Mouse (Mus musculus) megakaryocyte, adult 5-6 weeks (primary cell): ENCODE measurements around the gene Sept9. TPM values are rescaled to one million over a fixed set of nuclear protein-coding genes. Genes with fewer than 3 reads are reported as not detected.

Source experiments
- ATAC-seq: 2 replicates; pipeline ENCODE4 v1.8.0; 2016; ENCODE audit warnings: mild to moderate bottlenecking, inconsistent platforms; ENCODE audit not compliant: poor library complexity, severe bottlenecking
- total RNA-seq, 2 experiments: library from RNA; stranded (forward) in 1 of 2; stranded (reverse) in 1 of 2; fragments of 153-499, 151-499 nt in 1 of 2; fragments of 221-1000, 200-1000 nt in 1 of 2; gene quantifications; 2 replicates each; pipeline versions ENCODE4 v1.2.3 to v1.2.4; 2015 to 2017

Sept9 gene
- total RNA-seq, 2 experiments from 2014 or later: 162 to 335 TPM

DNA sequence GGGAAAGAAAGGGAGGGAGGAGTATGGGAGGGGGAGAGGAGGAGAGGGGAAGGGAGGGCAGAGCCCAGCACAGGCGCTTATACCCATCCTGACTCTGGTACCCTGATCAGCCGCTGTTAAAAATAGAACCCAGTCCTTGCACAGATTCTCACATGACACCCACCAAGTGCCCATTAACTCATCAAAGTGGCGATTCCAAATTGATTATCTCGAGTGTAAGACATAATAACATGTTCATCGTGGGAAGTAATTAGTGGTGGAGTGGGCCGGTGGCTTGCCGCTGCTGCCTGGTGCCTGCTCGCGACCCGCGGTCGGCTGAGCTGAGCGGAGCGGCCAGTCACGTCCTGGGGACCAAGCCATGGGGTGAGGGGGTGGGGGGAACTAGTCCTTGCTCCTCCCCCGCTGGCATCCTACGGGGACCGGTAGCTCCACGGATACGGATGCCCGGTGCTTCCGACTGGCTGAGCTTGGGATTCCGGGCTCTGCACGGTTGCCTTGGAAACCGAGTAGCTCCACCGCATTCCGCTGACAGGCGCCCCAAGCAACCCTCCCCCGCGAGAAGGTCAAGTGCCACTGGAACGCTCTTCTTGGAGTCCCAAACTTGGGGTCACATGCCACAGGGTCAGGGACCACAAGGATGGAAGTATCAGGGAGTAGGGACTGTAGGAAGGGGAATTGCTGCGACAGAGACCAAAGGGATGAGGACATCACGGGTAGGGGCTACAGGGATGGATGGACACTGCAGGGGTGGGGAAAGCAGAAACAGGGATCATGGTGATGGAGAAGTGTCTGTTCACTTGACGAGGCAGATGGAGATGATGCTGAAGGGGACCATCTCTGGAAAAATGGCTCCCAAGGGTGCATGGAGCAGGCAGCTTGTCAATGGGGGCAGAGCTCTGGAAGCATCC lies 195.0 kb downstream of the Sept9 start:
- no peak for ATAC-seq

DNA sequence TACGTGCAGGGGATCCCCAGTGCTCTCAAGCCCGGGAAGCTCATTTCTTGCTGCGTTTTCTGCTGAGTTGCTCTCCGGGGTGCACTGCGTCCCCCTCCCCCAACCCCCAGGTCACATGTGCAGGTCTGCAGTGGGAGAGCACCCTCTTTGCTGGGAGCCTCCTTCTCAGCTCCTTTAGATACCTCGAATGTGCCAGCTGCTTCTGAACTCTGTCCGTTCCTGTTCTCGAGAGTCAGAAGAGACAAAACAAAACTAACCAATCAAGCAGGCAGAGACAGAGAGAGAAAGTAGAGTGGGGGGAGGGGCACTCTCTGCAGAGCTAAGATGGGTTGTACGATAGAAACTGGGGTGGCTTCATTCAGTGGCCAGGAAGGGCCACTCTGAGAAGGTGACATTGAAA lies 195.8 kb downstream of the Sept9 start:
- no peak for ATAC-seq

DNA sequence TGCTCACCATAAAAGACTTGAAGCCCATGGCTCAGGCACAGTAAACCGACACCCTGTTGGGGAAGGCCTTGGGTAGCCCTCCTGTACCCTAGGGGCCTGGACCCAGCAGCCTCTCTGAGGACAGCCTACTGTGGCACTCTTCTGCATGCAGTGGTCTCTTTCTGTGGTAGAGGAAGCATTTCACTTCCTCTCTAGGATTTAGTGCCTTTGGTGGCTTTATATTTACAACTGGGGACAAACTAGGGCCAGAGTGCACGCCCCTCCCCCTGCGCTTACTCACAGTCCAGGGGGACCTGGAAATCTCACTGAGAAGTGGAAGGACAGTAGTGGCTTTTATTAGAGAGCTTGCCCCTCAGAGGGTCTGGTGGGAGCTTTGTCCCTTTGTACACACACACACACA lies 197.5 kb downstream of the Sept9 start:
- ATAC-seq: no peak

DNA sequence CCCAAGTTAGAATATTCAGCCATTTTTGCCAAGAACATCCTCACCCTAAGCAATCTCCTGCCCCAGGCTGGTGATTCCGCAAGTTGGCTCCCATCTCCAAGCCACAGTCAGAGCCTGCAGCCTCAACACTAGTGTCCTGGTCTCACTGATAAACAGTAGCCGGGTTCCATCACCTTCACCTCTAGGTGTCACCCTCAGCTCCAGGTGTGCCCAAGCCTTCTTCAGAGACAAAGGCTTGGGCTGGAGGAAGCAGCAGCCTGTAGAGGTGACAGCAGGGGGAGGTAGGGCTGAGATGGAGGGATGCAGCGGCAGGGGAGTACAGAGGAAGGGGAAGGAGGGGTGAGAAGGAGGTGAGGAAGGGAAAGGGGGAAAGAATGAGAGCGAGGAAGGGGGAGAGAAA lies 198.3 kb downstream of the Sept9 start:
- ATAC-seq: no peak

DNA sequence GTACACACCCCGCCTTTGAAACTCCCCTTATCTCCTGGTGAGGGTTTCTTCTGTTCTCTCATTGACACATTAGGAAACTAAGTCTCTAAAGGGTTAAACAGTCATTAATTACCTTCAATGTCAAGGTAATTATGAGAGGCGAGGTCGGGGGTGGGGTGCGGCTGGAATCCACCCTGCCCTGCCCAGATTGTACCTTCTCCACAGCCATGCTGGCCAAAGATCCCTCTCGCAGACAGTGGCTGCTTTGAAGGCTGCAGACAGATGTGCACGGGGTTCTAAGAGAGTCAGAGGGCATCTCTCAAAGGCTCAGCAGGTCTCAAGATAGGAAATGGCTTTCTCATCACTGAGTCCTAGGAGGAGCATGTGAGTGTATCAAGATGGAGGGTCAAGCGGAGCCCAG lies 198.7 kb downstream of the Sept9 start:
- ATAC-seq: no peak

DNA sequence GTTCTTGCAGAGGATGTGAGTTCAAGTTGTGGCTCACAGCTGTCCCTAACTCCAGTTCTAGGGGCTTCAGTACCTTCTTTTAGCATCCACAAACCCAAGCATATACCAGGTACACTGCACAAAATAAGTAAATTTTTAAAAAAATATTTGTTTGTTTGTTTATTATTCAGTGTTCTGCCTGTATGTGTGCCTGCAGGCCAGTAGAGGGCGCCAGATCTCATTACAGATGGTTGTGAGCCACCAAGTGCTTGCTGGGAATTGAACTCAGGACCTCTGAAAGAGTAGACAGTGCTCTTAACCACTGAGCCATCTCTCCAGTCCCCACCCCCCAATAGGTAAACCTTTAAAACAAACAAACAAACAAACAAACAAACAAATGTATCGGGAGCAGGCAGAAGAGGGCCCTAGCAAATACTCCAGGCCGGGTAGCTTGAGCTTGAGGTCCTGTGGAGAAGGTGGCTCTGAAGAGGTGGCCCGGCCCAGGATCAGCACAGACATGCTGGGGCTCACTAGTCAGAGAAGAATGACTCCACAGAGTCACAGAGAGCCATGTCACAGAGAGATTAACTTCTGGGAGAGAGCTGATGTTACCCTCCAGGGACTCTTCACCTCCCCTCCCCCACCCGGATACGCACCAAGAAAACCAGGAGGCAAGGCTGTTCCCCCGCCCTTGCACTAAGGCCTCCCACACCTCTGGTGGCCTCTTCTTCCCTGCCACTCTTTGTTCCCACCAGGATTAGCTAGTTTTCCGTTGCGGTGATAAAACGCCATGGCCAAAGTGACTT lies 202.3 kb downstream of the Sept9 start:
- ATAC-seq: no peak

DNA sequence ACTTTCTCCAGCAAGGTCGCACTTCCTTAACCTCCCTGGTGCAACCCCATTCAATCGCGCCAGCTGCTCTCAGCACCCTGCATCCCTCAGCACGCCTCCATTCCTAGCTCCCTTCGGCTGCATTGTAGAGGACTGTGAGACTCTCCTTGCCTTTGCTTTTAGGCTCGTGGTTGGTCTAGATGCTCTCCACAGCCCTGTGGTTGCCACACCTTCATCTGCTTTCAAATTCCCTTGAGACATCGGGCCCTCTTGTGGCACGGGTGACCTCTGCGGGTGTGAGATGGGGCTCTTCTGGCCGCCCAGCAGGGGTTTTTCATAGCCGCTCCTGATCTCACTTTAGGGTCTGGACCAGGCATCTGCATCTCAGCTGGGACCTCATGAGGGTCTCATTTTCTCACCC lies 203.1 kb downstream of the Sept9 start:
- no peak for ATAC-seq

DNA sequence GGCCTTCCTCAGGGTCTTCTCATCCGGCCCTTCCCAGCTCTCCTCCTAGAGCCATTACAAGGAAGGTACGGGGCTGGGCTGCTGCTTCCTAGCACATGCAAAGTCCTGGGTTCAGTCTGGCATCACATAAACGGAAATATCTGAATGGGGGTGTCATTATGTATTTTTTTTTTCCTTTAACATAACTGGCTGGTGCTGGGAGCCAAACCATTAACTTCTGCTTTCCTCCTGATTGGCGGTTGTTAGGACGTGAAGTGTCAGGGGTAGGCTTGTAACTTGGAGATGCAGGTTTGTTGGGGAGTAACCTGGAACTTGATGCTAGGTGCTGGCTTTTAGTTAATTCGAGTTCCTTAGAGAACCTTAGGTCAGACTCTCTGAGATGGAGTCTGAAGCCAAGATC lies 203.6 kb downstream of the Sept9 start:
- ATAC-seq: no peak

DNA sequence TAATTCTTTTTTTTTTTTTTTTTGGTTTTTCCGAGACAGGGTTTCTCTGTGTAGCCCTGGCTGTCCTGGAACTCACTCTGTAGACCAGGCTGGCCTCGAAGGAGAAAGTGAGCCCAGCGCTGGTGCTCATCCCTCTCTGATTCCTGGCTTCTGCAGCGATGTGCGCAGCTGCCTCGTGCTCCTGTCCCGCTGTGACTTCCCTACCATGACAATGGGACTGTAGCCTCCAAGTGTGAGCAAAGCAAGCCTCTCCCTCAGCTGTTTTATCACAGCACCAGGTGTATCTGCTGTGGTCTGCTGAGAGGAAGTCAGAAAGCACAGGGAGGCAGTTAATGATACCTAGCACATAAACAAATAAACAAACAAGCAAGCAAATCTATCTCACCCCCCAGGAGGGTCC lies 204.3 kb downstream of the Sept9 start:
- ATAC-seq: no peak

DNA sequence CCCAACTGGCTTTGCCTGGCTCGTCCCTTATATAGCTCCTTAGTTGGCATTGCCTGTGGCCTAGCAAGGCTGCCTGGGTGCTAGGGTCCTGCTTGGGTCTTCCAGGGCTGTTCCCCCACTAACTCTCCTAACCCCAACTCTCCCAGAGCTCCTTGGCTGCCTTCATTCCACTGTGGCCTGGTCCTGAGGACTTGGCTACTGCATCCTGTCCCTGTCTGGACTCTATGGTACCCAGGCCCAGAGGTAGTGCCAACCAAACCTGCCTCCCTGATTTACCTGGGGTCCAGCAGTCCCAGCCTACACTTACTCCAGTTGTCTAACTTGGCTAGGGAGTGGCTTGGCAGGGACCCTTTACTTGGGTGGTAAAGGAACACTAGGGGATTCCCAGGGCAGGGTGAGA lies 207.2 kb downstream of the Sept9 start:
- no peak for ATAC-seq

DNA sequence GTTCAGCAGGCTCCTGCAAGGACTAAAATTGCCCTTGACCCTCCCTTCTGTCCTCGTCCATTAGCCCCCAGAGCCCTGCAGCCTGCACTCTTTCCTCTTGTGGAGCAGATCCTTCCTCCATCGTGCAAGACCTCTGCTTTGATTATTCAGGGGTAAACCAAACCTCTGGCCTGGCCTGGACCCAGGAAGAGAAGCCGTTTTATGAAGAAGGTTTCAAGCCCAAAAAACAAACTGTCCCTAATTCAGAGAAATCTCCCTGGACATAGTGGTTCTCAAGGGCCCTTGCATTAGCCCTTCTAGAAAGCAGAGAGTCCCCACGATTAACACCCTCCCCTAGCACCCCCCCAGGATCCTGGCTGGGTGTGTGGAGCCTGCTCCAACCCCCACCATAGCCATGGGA lies 207.7 kb downstream of the Sept9 start:
- ATAC-seq: no peak

DNA sequence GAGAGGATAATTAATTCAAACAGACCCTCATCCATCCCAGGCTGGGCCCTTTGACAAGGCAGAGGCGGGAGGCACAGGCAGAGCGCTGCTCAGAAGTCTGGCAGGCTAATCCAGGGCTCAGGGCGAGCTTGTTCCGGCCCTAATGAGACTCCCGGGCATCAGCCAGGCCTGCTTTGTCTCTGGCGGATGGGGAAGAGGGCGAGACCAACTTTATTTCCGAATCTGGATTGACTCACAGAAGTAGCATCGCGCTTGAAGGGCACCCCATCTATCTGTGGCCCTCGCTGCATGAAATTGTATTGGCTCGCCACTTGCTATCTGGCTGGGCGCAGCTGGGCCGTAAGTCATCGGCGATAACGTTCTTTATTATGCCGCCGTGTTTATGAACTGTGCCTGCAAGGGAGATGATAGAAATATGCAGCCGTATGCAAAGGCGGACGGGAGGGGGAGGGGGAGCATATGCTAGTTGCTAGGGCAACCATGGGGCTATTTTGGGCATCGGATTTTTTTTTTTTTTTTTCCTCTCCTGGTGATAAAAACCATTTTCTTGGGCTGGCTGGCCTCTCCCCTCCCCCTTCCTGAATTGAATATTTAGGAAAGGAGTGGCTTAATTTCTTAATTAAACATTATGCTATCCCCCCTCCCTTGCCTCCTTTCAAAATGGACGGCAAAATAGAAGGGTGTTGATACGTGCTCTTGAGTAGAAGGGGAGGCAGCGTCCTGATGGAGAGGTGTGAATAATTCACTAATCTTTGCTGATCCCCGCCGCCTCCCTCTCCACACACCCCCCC lies 208.4 kb downstream of the Sept9 start:
- no peak for ATAC-seq

DNA sequence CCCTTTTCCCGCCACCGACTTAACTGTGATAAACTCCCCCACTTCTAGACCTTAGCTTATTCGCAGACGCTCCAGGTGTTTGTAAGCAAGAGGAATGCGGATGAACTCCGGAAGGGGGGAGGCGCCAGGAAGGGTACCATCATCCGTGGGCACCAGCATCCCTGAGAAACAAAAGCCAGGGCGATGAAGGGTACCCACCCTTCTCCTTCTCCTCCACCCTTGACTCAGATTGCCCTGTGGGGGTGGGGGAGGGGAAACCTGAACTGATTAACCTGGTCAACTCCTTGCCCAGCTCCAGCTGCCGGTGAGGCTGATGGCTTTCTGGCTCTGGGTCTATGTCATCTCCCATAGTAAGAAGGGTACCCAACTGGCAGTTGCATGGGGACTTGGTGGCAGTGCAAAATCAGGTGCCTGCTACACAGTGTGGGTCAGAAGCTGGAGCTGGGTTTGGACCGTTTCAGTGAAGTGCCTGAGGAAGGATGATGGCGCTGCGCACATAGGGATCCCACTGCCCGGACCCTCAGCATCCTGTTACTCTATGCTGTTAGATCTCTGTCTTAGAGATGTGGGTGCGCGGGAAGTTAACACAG lies 209.1 kb downstream of the Sept9 start:
- ATAC-seq: no peak

DNA sequence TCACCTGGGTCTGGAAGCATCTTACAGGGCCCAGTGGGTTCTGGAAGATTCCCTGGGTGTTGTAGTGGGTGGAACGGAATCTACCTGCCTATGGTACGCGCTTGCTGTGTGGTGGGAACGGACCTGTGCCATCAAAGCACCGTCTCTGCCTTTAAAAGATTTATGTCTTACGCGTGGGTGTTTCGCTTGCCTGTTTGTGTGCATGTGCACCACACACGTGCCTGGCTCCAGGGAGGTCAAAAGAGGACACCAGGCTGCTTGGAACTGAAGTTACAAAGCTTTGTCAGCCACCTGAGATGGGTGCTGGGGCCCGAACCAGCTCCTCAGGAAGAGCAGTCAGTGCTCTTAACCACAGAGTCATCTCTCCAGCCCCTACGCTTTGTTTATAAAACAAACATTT lies 209.9 kb downstream of the Sept9 start:
- ATAC-seq: no peak

DNA sequence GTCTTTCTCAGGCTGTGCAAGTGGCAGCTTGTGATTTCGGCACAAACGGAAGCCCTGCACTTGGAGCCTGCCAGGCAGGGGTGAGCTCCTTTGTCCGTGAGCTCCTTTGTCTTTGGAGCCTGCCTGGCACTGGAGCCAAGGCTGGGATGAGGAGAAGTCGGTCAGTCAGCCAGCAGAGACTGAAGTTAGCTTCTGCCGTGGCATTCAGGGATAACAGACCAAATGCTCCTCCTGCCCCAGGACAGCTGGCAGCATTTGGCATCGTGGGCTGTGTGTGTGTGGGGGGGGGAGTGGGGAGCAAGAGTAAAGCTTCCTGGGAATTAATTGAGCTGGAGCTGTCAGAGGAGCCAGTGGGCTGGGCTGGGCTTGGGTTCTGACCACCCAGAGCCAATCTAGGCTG lies 210.6 kb downstream of the Sept9 start:
- ATAC-seq: no peak

DNA sequence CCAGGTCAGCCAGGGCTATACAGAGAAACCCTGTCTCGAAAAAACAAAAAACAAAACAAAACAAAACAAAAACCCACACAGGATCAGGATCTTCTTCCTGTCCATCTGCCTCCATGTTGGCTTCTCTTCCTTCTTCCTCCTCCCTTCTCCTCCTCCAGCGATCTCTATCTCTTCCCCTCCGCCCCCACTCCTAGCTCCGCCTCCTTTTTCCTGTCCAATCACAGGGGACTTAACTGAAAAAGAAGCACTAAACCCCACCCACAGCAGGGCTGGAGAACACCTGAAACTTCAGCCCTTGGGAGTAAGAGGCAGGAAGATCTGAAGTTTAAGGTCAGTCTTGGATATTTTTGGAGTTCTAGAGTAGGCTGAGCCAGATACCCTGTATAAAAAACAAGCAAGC lies 212.2 kb downstream of the Sept9 start:
- ATAC-seq: no peak

Other genes with a start within 250 kb of the Sept9 start
- 24.3 and 29.1 TPM in 2 replicates for gene Sec14l1, start 84.5 kb upstream of the Sept9 start, total RNA-seq (2015)
- 32.3 and 41.7 TPM in 2 replicates for gene Sec14l1, start 84.5 kb upstream of the Sept9 start, total RNA-seq (2017)